Mouse (Mus musculus) intestine, embryonic 15.5 days (tissue): ENCODE measurements around the gene Calm1. TPM values are rescaled to one million over a fixed set of nuclear protein-coding genes. Genes with fewer than 3 reads are reported as not detected.

ENCODE experiments used
- polyA plus RNA-seq: library from polyadenylated mRNA; unstranded; fragments of >200 nt; fragmentation: Nextera tagmentation; extraction: Ambion mirVana; gene quantifications from 2 replicates; pipeline ENCODE4 v1.2.1, GENCODE M21; 2015

Calm1 gene
- polyA plus RNA-seq, 1 experiment from 2014 or later, result 2,526 TPM

Other genes starting within 250 kb of the Calm1 start
- 0.53 and 0.72 TPM in 2 replicates for gene Kcnk13, start 234.9 kb upstream of the Calm1 start, polyA plus RNA-seq
- 228 and 235 TPM in 2 replicates for gene Psmc1, start 89.3 kb upstream of the Calm1 start, polyA plus RNA-seq
- 10.2 and 12.1 TPM in 2 replicates for gene Nrde2, start 39.8 kb upstream of the Calm1 start, polyA plus RNA-seq